Mouse (Mus musculus): Measurements from ENCODE around the gene Xrn1.
"Not testable (repeated sequence)": the region's sequence is repeated elsewhere in the genome, so short reads cannot be mapped to it uniquely, and the experiment has no call there.

Gene Xrn1

GRCm38 (mm10) chr9:95954585-95955461 lies at the start of gene Xrn1:
TSS of gene Xrn1 (plus strand) at chr9:95954760.
- peak; percentile 87 for DNase-seq (ENCODE audit: low spot score)

GRCm38 (mm10) chr9:95932855-95933254 lies 21.7 kb upstream of the Xrn1 start:
- DNase-seq (ENCODE audit: low spot score): no peak

- no peak for DNase-seq (ENCODE audit: low spot score)
Measured at GRCm38 (mm10) chr9:95953658-95954057, 902 bp upstream of the Xrn1 start.

- no peak for DNase-seq (ENCODE audit: low spot score)
Measured at GRCm38 (mm10) chr9:95954226-95954584, 355 bp upstream of the Xrn1 start.

DNA sequence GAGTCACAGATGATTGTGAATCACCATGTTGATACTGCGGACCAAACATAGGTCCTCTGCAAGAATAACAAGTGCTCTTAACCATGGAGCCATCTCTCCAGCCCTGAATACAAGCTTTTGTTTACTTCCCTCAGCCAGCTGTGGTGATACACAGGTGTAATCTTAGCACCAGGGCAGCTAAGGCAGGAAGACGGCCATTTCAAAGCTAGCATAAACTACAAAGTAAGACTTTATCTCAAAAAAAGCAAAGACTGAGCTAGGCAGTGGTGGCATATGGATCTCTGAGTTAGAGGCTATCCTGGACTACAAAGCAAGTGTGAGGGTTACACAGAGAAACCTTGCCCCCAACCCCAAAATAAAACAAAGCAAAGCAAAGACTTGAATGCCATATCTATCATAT lies 3.1 kb downstream of the Xrn1 start:
- DNase-seq (ENCODE audit: low spot score): no peak

- DNase-seq (ENCODE audit: low spot score): no peak
Measured at GRCm38 (mm10) chr9:95958041-95958730, 3.6 kb downstream of the Xrn1 start.

- DNase-seq (ENCODE audit: low spot score): not testable (repeated sequence)
Measured at GRCm38 (mm10) chr9:95958731-95959105, 4.2 kb downstream of the Xrn1 start.

GRCm38 (mm10) chr9:95959246-95959645 lies 4.7 kb downstream of the Xrn1 start:
- DNase-seq (ENCODE audit: low spot score): no peak

DNA sequence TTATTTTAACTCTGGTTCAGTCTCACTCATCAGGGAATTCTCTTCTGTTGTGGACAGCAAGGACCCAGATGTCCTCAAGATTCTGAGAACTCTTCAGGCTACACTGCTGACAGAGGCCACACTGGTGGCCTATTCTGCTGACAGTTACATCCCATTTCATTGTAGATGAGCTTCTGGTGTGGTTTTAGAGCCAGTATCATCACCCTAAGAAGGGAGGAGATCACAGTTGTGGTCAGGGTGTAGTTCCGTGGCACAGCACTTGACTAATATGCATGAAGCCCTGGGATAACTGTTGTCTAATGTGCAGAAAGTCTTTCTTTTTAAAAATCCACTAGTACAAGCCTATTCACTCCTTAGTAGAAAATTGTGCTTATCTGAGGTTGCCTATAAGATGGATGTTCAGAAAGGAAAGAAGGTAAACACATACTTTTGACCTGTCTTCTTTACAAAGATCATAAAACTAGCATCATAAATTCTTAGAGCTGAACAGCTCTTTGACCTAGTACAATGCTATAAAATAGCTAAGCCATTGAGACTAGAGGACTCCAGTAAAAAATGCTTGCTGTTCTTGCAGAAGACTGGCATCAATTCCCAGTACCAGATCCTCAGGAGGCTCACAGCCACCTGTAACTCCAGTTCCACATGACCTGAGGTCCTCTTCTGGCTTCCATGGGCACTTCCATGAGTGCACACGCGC lies 5.3 kb downstream of the Xrn1 start:
- DNase-seq (ENCODE audit: low spot score): no peak

GRCm38 (mm10) chr9:95961058-95961457 lies 6.5 kb downstream of the Xrn1 start:
- no peak for DNase-seq (ENCODE audit: low spot score)

DNA sequence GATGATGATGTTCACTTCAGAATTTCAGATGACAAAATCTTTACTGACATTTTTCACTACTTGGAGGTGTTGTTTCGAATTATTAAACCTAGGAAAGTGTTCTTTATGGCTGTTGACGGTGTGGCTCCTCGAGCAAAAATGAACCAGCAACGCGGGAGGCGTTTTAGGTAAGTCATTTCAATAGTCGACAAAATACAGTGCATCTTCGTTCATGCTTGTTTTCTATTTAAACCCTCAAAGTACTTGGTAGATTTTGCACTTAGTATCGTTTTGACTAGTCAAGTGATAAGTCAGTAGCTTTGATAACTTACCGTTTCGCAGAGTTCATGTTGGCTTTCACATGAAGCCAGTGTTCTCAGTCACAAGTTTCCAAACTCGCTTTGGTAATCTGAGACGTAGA lies 9.5 kb downstream of the Xrn1 start:
- no peak for DNase-seq (ENCODE audit: low spot score)

DNA sequence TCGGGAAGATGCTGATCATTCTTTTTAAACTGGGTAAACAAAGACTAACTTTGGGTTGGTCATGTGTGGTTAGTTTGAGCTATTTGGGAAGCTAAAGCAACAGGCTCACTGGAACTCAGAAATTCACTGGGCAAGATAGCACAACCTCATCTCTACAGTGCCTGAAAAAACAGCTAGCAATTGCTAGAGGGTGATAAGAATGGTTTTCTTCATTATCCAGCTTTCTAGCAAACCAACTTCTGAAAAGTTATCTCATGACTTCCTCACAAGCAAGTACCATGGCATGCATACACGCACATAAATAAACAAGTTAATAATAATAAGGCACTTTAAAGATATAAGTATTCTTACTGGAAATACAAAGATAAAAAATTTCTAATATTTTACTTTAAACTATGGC lies 23.7 kb downstream of the Xrn1 start:
- no peak for DNase-seq (ENCODE audit: low spot score)

- no peak for DNase-seq (ENCODE audit: low spot score)
Measured at GRCm38 (mm10) chr9:95979896-95980295, 25.3 kb downstream of the Xrn1 start.

- no peak for DNase-seq (ENCODE audit: low spot score)
Measured at GRCm38 (mm10) chr9:95992255-95992654, 37.7 kb downstream of the Xrn1 start.

DNA sequence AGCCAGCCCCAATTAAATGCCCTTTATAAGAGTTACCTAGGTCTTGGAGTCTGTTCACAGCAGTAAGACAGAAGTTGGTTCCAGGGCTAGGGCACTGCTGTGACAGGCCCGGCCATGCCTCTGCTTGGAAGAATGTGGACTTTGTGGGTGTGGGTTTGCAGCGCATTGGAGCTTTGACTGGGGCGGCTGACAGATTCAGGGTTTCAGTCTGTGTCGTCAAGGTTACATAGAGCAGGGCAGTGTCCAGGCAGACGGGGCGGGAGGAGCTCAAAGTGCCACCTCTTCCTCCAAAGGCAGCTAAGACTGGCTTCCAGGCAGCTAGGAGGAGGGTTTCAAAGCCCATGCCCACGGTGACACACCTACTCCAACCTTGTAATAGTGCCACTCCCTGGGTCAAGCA lies 49.9 kb downstream of the Xrn1 start:
- peak; percentile 7 for DNase-seq (ENCODE audit: low spot score)

GRCm38 (mm10) chr9:96010664-96011063 lies 56.1 kb downstream of the Xrn1 start:
- no peak for DNase-seq (ENCODE audit: low spot score)

GRCm38 (mm10) chr9:96023921-96024320 lies 69.4 kb downstream of the Xrn1 start:
- no peak for DNase-seq (ENCODE audit: low spot score)

DNA sequence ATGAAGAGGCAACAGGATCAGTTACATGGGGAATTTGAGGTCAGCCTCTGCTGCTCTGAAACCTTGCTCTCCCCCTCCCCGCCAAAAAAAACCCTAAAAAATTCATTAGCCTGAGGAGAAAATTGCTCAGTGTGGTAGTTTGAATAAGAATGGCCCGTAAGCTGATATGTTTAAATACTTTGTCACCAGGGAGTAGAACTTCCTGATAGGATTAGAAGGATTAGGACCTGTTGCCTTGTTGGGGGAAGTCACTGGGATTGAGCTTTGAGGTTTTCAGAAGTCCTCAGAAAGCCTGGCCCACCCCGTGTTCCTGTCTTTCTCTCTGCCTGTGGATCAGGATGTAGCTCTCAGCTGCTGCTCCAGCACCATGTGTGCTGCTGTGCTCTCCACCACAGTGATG lies 73.4 kb downstream of the Xrn1 start:
- DNase-seq (ENCODE audit: low spot score): no peak

GRCm38 (mm10) chr9:96028818-96029217 lies 74.3 kb downstream of the Xrn1 start:
- DNase-seq (ENCODE audit: low spot score): peak; percentile 23

- DNase-seq (ENCODE audit: low spot score): no peak
Measured at GRCm38 (mm10) chr9:96029886-96030285, 75.3 kb downstream of the Xrn1 start.

DNA sequence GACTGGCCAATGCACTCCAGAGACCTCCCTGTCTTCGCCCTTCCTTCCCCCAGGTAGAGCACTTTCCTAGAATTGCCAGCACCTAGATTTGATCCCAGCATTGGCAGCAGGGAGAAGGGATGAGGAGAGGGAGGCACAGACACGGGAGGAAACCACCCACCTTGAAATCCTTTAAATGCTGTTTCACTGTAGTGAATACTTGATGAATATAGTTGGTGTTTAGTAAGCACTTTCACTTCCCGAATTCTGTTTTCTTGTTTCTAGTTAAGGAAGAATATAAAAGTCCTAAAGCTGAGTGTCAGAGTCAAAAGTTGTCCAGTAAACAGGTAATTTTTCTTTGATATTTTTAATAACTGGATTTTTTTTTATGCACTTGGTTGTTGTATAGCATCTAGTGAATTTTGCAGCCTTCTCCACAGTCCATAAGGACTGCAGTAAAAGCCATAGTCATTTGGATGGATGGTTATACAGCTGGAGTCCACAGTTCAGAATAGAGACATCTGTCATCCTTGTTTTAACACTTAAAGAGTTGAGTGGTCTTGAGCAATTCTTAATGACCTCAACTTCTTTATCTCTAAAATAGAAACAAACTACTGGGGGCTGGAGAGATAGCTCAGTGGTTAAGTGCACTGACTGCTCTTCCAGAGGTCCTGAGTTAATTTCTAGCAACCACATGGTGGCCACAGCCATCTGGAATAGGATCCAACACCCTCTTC lies 81.0 kb downstream of the Xrn1 start:
- DNase-seq (ENCODE audit: low spot score): no peak

DNA sequence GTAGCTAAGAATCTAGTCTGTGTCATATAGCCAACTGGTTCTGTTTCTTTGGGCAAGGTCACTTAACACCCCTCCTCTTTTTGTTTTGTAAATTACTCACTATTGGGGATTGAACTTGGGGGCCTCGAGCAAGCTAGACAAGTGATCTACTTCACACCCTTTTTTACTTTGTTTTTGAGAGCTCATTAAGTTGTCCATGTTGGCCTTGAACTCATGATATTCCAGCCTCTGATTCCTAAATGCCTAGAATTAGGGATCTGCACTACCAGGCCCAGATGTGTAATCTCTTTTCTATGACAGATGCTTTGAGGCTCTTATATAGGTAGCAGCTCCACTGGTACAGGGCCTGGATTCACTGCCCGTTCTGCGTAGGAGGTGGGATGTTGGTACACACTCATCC lies 89.7 kb downstream of the Xrn1 start:
- DNase-seq (ENCODE audit: low spot score): no peak
